Mouse (Mus musculus) R1 (cell line): ENCODE measurements at regions not wholly inside any gene's neighbourhood (a gene's known extent, or its start where the extent isn't known, plus 50 kb on each side); places are given as distances from the start of the nearest gene placed in this dataset.

Experiments
- DNase-seq: peaks from one replicate; pipeline ENCODE4 v3.0.0-alpha.2; 2018; ENCODE audit warnings: low read depth, low spot score

GRCm38 (mm10) chr3:16533643-16534042 is 527.4 kb upstream of the Gm5150 start:
- no peak for DNase-seq

DNA sequence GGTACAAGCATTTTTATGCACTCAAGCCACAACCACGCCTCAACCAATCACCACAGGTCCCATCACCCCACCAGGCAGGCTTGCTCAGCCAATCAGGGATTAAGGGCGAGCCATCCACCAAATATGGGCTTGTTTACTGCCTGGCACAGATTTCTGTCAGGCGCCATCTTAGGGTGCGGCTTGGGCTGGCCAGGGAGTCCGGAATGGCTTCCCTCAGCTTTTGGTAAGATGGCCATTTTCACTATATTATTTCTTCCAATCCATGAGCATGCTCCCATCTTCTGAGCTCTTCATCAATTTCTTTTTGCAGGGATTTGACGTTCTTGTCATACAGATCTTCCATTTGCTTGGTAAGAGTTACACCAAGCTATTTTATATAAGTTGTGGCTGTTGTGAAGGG is 521.3 kb upstream of the Gm5150 start:
- DNase-seq = peak; percentile 19

- peak; percentile 61 for DNase-seq
Measured at GRCm38 (mm10) chr3:16488431-16488830, 482.2 kb upstream of the Gm5150 start.

- peak; percentile 86 for DNase-seq
Measured at GRCm38 (mm10) chr3:16482750-16483149, 476.5 kb upstream of the Gm5150 start.

DNA sequence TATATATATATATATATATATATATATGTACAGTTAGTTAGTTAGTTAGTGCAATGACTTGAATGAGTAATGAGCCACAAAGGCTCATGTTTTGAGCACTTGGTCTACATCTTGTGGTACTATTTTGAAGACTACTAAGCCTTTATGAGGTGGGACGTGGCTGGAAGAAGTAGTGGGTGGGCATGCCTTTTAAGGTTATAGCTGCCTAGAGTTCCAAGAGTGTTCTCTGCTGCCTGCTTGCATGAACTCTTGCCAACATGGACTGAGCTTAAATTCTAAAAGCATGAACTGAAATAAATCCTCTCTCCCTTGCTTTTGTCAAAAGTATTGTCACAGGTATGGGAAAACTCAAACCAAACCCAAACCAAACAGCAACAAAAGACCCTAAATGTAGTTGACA is 465.1 kb upstream of the Gm5150 start:
- DNase-seq = no peak

- peak; percentile 70 for DNase-seq
Measured at GRCm38 (mm10) chr3:16466388-16466787, 460.2 kb upstream of the Gm5150 start.

DNA sequence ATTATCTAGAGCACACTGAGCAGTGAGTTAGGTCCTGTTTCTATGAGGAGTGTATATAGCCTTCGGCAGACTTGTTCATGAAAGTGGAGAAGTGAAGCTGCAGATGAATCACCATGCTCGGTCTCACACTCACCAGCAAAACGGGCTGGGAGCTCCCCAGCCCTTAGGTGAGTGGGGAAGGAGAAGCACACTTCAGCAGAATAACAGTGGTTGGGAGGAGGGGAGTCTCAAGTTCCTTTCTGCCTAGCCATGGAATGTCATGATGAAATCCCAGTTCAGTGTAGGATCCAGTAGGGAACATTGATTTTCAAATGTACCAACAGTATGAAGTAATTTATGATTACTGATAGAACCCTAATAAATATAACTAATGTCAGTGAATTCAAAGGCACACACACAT is 459.1 kb upstream of the Gm5150 start:
- DNase-seq = no peak

GRCm38 (mm10) chr3:16464301-16464700 is 458.1 kb upstream of the Gm5150 start:
- no peak for DNase-seq

- DNase-seq = no peak
Measured at GRCm38 (mm10) chr3:16433033-16433432, 426.8 kb upstream of the Gm5150 start.

DNA sequence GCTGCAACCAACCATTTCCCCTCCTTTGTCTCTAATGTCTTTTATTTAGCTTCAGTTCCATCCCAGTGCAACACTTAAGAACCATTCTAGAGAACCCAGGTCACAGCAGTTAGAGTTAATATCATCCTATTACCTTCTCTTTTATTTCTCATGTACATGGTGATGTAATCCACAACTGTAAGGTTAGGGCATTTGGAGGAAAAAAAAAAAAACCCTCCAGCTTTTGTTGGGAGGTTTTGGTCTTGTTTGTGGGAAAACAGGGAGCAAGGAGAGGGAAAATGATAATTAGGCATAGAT is 425.5 kb upstream of the Gm5150 start:
- no peak for DNase-seq

- DNase-seq = peak; percentile 78
Measured at GRCm38 (mm10) chr3:16431082-16431818, 425.0 kb upstream of the Gm5150 start.
